Mouse (Mus musculus) MEL (cell line): ENCODE data around the gene Plpp4. TPM values are rescaled to one million over a fixed set of nuclear protein-coding genes. Genes with fewer than 3 reads are reported as not detected.

Experiments
- DNase-seq: peaks from one replicate; pipeline ENCODE4 v3.0.0; 2011; ENCODE audit warnings: low read depth, low spot score
- H3K27ac ChIP-seq: 2 replicates; pipeline ENCODE4 v1.5.1; 2012; ENCODE audit warnings: low read depth, mild to moderate bottlenecking, control low read depth, low read length, moderate library complexity; ENCODE audit not compliant: control insufficient read depth
- H3K27me3 ChIP-seq, 2 experiments: fragments of 150-350 bp in 1 of 2; sonication (generic) in 1 of 2; 2 replicates each; pipeline ENCODE4 v1.6.1; 2012; ENCODE audit warnings: low read length in 2 of 2, mild to moderate bottlenecking in 2 of 2, improper control_type of control experiment in 1 of 2, moderate library complexity in 1 of 2; ENCODE audit not compliant: insufficient read depth in 2 of 2, control insufficient read depth in 1 of 2
- H3K36me3 ChIP-seq, 2 experiments: 2 replicates each; pipeline ENCODE4 v1.6.1; 2012 to 2014; ENCODE audit warnings: low read length in 2 of 2, improper control_type of control experiment in 1 of 2, inconsistent platforms in 1 of 2, mild to moderate bottlenecking in 1 of 2; ENCODE audit not compliant: insufficient read depth in 2 of 2, control insufficient read depth in 1 of 2
- H3K4me1 ChIP-seq, 2 experiments: fragments of 150-350 bp in 1 of 2; sonication (generic) in 1 of 2; 2 replicates each; pipeline ENCODE4 v1.6.1; 2012; ENCODE audit warnings: low read length in 2 of 2, improper control_type of control experiment in 1 of 2, mild to moderate bottlenecking in 1 of 2; ENCODE audit not compliant: insufficient read depth in 2 of 2, control insufficient read depth in 1 of 2
- H3K4me3 ChIP-seq, 2 experiments: fragments of 150-350 bp in 1 of 2; sonication (generic) in 1 of 2; 2 replicates each; pipeline ENCODE4 v1.5.1; 2012; ENCODE audit warnings: low read depth in 2 of 2, low read length in 2 of 2, mild to moderate bottlenecking in 2 of 2, moderate library complexity in 2 of 2, control low read depth in 1 of 2, improper control_type of control experiment in 1 of 2; ENCODE audit not compliant: control insufficient read depth in 1 of 2, insufficient read depth in 1 of 2
- H3K79me2 ChIP-seq: 2 replicates; pipeline ENCODE4 v1.6.1; 2012; ENCODE audit warnings: mild to moderate bottlenecking, low read length, moderate library complexity; ENCODE audit not compliant: control insufficient read depth, poor library complexity, insufficient read depth
- H3K9ac ChIP-seq: 2 replicates; pipeline ENCODE4 v1.6.1; 2012; ENCODE audit warnings: low read depth, mild to moderate bottlenecking, control low read depth, low read length, moderate library complexity; ENCODE audit not compliant: control insufficient read depth, poor library complexity, severe bottlenecking
- H3K9me3 ChIP-seq: fragments of 150-350 bp; sonication (generic); replicated peaks from 2 replicates; pipeline ENCODE4 v1.6.1; 2012; ENCODE audit warnings: mild to moderate bottlenecking, low read length, improper control_type of control experiment, moderate library complexity; ENCODE audit not compliant: insufficient read depth
- BHLHE40 ChIP-seq: IDR thresholded peaks from 2 replicates; pipeline ENCODE4 v1.6.1; 2012; ENCODE audit warnings: low read depth, mild to moderate bottlenecking, inconsistent platforms, low read length, improper control_type of control experiment, borderline replicate concordance
- CHD1 ChIP-seq: IDR thresholded peaks from 2 replicates; pipeline ENCODE4 v1.6.1; 2012; ENCODE audit warnings: low read depth, mild to moderate bottlenecking, inconsistent platforms, low read length, improper control_type of control experiment
- CTCF ChIP-seq, 3 experiments: IDR thresholded peaks in 2 of 3; conservative IDR thresholded peaks in 1 of 3; 2 replicates each; pipeline ENCODE4 v1.5.1; 2011 to 2012; ENCODE audit warnings: low read length in 3 of 3, low read depth in 2 of 3, mild to moderate bottlenecking in 2 of 3, improper control_type of control experiment in 1 of 3, inconsistent platforms in 1 of 3, mixed read lengths in 1 of 3, moderate library complexity in 1 of 3; ENCODE audit not compliant: control insufficient read depth in 1 of 3, insufficient read depth in 1 of 3, poor library complexity in 1 of 3, severe bottlenecking in 1 of 3
- E2F4 ChIP-seq: IDR thresholded peaks from 2 replicates; pipeline ENCODE4 v1.6.1; 2011; ENCODE audit warnings: low read depth, low read length, improper control_type of control experiment, borderline replicate concordance
- ELF1 ChIP-seq: IDR thresholded peaks from 2 replicates; pipeline ENCODE4 v1.6.1; 2014; ENCODE audit warnings: low read depth, mild to moderate bottlenecking, inconsistent platforms, low read length, improper control_type of control experiment, moderate library complexity
- ETS1 ChIP-seq: IDR thresholded peaks from 2 replicates; pipeline ENCODE4 v1.6.1; 2012; ENCODE audit warnings: low read depth, mild to moderate bottlenecking, inconsistent platforms, low read length, improper control_type of control experiment, moderate library complexity
- GABPA ChIP-seq: IDR thresholded peaks from 2 replicates; pipeline ENCODE4 v1.6.1; 2012; ENCODE audit warnings: low read depth, mild to moderate bottlenecking, inconsistent platforms, low read length, improper control_type of control experiment, moderate library complexity
- KAT2A ChIP-seq: conservative IDR thresholded peaks from 2 replicates; pipeline ENCODE4 v1.6.1; 2012; ENCODE audit warnings: low read depth, low read length, improper control_type of control experiment, inconsistent platforms
- MAX ChIP-seq: IDR thresholded peaks from 2 replicates; pipeline ENCODE4 v1.6.1; 2011; ENCODE audit warnings: low read length, improper control_type of control experiment
- MAZ ChIP-seq: IDR thresholded peaks from 2 replicates; pipeline ENCODE4 v1.6.1; 2012; ENCODE audit warnings: low read depth, mild to moderate bottlenecking, inconsistent platforms, low read length, improper control_type of control experiment
- MEF2A ChIP-seq: IDR thresholded peaks from 2 replicates; pipeline ENCODE4 v1.6.1; 2014; ENCODE audit warnings: low read depth, mild to moderate bottlenecking, inconsistent platforms, low read length, improper control_type of control experiment; ENCODE audit not compliant: poor library complexity, insufficient replicate concordance, severe bottlenecking; ENCODE audit errors: extremely low read depth
- MXI1 ChIP-seq: IDR thresholded peaks from 2 replicates; pipeline ENCODE4 v1.6.1; 2011; ENCODE audit warnings: mild to moderate bottlenecking, low read depth, low read length, improper control_type of control experiment
- MYB ChIP-seq: IDR thresholded peaks from 2 replicates; pipeline ENCODE4 v1.6.1; 2011; ENCODE audit warnings: mild to moderate bottlenecking, low read depth, low read length, improper control_type of control experiment
- MYC ChIP-seq: IDR thresholded peaks from 2 replicates; pipeline ENCODE4 v1.6.1; 2011; ENCODE audit warnings: low read depth, mild to moderate bottlenecking, low read length, improper control_type of control experiment, moderate library complexity
- NRF1 ChIP-seq: IDR thresholded peaks from 2 replicates; pipeline ENCODE4 v1.6.1; 2014; ENCODE audit warnings: low read depth, mild to moderate bottlenecking, inconsistent platforms, low read length, improper control_type of control experiment, moderate library complexity; ENCODE audit not compliant: poor library complexity, insufficient read depth, severe bottlenecking
- POLR2AphosphoS2 ChIP-seq: IDR thresholded peaks from 2 replicates; pipeline ENCODE4 v1.6.1; 2011; ENCODE audit warnings: low read length, improper control_type of control experiment
- SIN3A ChIP-seq: IDR thresholded peaks from 2 replicates; pipeline ENCODE4 v1.6.1; 2012; ENCODE audit warnings: low read length, improper control_type of control experiment, inconsistent platforms
- TBP ChIP-seq: IDR thresholded peaks from 2 replicates; pipeline ENCODE4 v1.8.0; 2011; ENCODE audit warnings: low read depth, low read length, improper control_type of control experiment
- TCF12 ChIP-seq: IDR thresholded peaks from 2 replicates; pipeline ENCODE4 v1.6.1; 2014; ENCODE audit warnings: low read depth, mild to moderate bottlenecking, inconsistent platforms, low read length, improper control_type of control experiment, moderate library complexity
- USF2 ChIP-seq, 2 experiments: IDR thresholded peaks; 2 replicates each; pipeline ENCODE4 v1.6.1; 2011 to 2012; ENCODE audit warnings: improper control_type of control experiment in 2 of 2, low read length in 2 of 2, borderline replicate concordance in 1 of 2, inconsistent platforms in 1 of 2, low read depth in 1 of 2, mild to moderate bottlenecking in 1 of 2; ENCODE audit not compliant: insufficient read depth in 1 of 2
- ZC3H11A ChIP-seq: IDR thresholded peaks from 2 replicates; pipeline ENCODE4 v1.6.1; 2012; ENCODE audit warnings: low read depth, mild to moderate bottlenecking, inconsistent platforms, low read length, improper control_type of control experiment
- ZKSCAN1 ChIP-seq: IDR thresholded peaks from 2 replicates; pipeline ENCODE4 v1.6.1; 2012; ENCODE audit warnings: low read depth, mild to moderate bottlenecking, inconsistent platforms, low read length, improper control_type of control experiment, moderate library complexity
- ZMIZ1 ChIP-seq: IDR thresholded peaks from 2 replicates; pipeline ENCODE4 v1.6.1; 2012; ENCODE audit warnings: low read depth, mild to moderate bottlenecking, inconsistent platforms, low read length, improper control_type of control experiment, moderate library complexity
- ZNF384 ChIP-seq: IDR thresholded peaks from 2 replicates; pipeline ENCODE4 v1.6.1; 2012; ENCODE audit warnings: low read depth, mild to moderate bottlenecking, inconsistent platforms, low read length, improper control_type of control experiment
- polyA plus RNA-seq, 2 experiments: library from polyadenylated mRNA; stranded (reverse) in 1 of 2; unstranded in 1 of 2; fragments of >175 nt in 1 of 2; fragments of >200 nt in 1 of 2; gene quantifications; 2 replicates each; pipeline versions ENCODE4 v1.2.1 to v1.2.4; 2012; ENCODE audit warnings: low replicate concordance in 2 of 2, low read depth in 1 of 2; ENCODE audit not compliant: insufficient read length in 2 of 2, insufficient read depth in 1 of 2, missing spikeins in 1 of 2
- total RNA-seq: library from RNA; depleted of rRNA; stranded (reverse); fragments of 300-350 nt; gene quantifications from 2 replicates; pipeline ENCODE4 v1.2.3, GENCODE M21; 2012; rRNA removed

The Plpp4 gene
- total RNA-seq (not detected in 2 replicates), polyA plus RNA-seq (not detected)

- TF ChIP-seq ZKSCAN1 (no peak), MEF2A (no peak), TBP (no peak), TCF12 (no peak), MAX (no peak), ELF1 (no peak), USF2 (IDR thresholded peaks at IDR 0.05; ENCODE audit: borderline replicate concordance in 1 of 2, insufficient read depth in 1 of 2, low read depth in 1 of 2, low read length in 2 of 2) (no peak), ZNF384 (no peak), POLR2AphosphoS2 (no peak), MYB (no peak), MXI1 (no peak), GABPA (no peak)
- Histone ChIP-seq H3K27me3 (no peaks in the 10 kb centered on the region), H3K9ac (no peak within 1 kb of the TSS), H3K9me3 (no peaks in the 10 kb centered on the region), H3K36me3 (no peaks in the 10 kb centered on the region), H3K4me1 (no peaks in the 10 kb centered on the region), H3K4me3 (no peak within 1 kb of the TSS), H3K27ac (no peak within 1 kb of the TSS), H3K79me2 (no peaks in the 10 kb centered on the region)
- DNase-seq = no peak
These were observed at the start of gene Plpp4 for GRCm38 (mm10) chr7:129256621-129257373. TSS of gene Plpp4 (plus strand) at chr7:129257031.

- Histone ChIP-seq H3K27me3 (no peaks in the 10 kb centered on the region), H3K27ac (no peak overlapping the region), H3K4me1 (no peaks in the 10 kb centered on the region), H3K9me3 (no peaks in the 10 kb centered on the region), H3K9ac (no peak overlapping the region), H3K36me3 (no peaks in the 10 kb centered on the region), H3K4me3 (no peak overlapping the region), H3K79me2 (no peaks in the 10 kb centered on the region)
- TF ChIP-seq KAT2A = no peak
- no peak for TF ChIP-seq USF2 (IDR thresholded peaks at IDR 0.05; ENCODE audit: borderline replicate concordance in 1 of 2, insufficient read depth in 1 of 2, low read depth in 1 of 2, low read length in 2 of 2)
- TF ChIP-seq ETS1 = no peak
- no peak for TF ChIP-seq MAZ
- TF ChIP-seq TBP = no peak
- no peak for TF ChIP-seq ZC3H11A
- TF ChIP-seq E2F4 = no peak
- TF ChIP-seq ZKSCAN1 = no peak
- TF ChIP-seq SIN3A = no peak
- no peak for TF ChIP-seq ZMIZ1
- TF ChIP-seq TCF12 = no peak
- no peak for TF ChIP-seq MAX
- TF ChIP-seq MYC = no peak
- no peak for TF ChIP-seq CHD1
- TF ChIP-seq MXI1 = no peak
- no peak for TF ChIP-seq NRF1
- TF ChIP-seq BHLHE40 = no peak
- TF ChIP-seq CTCF (IDR thresholded peaks at IDR 0.05 in 2 of 3, conservative IDR thresholded peaks at IDR 0.05 in 1 of 3; ENCODE audit: control insufficient read depth in 1 of 3, insufficient read depth in 1 of 3, low read depth in 2 of 3, low read length in 3 of 3, poor library complexity in 1 of 3, severe bottlenecking in 1 of 3) = no peak
- DNase-seq = no peak
These were observed 40.8 kb upstream of the Plpp4 start for GRCm38 (mm10) chr7:129215926-129216543.
